Mouse (Mus musculus) adrenal gland, postnatal 4 days (tissue): ENCODE data around the gene Acad11. TPM values are rescaled to one million over a fixed set of nuclear protein-coding genes. Genes with fewer than 3 reads are reported as not detected.

ENCODE experiments used
- DNase-seq, 2 experiments: peaks; one replicate each; pipeline ENCODE4 v3.0.0; 2021 to 2022; ENCODE audit warnings: low spot score in 2 of 2, mixed read lengths in 2 of 2
- total RNA-seq, 2 experiments: library from RNA; stranded (reverse); gene quantifications; 2 replicates each; pipeline ENCODE4 v1.2.3; 2021

Gene Acad11
- total RNA-seq, 2 experiments from 2014 or later, result 33.8 to 42.7 TPM

DNA sequence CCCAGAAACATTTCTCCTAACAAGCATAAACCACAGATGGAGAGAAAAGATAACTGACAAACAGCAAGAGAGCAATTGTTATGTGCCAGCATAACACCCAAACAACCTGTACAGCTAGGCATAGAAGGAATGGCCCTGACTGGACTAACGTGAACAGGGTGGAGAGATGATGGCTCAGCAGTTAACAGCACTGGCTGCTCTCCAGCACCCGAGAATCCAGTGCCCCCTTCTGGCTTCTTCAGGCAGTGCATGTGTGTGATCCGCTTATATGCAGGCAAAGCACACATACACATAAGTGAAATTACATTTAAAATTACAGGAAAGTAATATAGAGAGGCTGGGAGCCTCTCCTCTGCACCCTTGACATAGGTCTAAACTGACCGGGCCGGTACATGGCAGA is 16.2 kb downstream of the Acad11 start:
- peak in 1 of 2 experiments; percentile 13 for DNase-seq

DNA sequence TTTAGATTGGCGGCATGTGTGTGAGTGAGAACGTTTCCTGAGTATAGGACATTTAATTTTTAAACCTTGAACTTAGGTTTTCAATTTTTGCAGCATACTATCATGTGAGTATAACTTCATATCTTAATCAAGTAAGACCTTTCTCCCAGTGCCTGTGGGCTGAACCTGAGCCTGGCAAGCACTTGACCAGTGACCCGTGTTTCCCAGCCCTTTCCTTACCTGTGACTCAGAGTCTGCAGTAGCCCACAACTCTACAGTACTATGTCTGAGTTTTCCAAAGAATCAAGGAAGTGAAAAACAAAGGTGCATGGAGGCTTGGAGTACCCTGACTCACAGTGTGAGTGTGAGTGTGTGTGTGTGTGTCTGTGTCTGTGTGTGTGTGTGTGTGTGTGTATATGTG is 16.9 kb downstream of the Acad11 start:
- no peak for DNase-seq

DNA sequence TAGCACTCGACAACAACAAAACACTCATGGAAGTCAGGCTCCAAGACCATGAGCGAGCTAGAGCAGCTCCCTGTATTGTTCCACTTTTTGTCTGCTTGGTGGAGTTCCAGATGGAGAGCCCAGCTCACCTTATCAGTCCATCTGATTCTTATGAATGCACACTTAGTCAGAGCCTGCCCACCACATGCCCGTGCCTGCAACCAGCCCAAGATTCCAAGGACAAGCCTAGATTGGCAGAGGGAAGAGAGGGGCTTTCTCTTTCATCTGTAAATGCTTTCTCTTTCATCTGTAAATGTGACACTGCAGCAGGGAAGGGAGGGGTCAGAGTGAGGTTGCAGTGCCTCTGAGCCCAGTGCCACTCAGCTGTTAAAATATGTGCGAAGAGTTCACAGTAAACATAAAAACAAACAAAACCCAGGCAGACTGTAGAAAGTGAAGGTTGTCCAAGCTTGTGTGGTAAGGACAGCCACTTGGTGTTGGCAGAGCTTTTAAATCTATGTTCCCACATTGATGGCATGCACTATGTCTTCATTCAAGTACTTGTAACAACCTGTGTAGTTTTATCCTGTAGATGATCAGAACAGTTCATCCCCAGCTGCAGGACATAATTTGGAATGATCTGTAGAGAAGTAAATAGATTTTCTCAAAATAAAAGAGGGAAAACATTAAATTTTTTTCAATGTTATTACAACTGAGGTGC is 22.7 kb downstream of the Acad11 start:
- DNase-seq, result no peak

DNA sequence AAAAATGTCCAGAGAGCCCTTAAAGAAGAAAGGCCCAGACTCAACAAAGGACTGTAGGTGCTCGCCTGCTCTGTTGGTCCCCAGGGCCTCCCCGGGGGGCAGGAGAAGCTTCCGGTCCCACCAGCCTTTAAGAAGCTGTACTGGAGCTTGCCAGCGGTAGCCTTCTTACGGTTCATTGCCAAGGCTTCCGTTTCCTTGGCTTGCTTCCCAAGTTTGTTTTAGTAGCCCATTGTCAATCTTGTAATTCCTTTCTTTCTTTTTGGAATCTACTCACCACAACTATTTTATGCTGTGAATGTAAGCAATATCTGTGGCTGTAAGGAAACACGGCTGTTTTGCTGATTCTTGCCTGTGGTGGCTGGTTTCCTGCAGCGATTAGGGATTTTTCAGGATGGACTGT is 25.4 kb downstream of the Acad11 start:
- no peak for DNase-seq

GRCm38 (mm10) chr9:104092945-104093344 is 29.8 kb downstream of the Acad11 start:
- DNase-seq, result no peak

DNA sequence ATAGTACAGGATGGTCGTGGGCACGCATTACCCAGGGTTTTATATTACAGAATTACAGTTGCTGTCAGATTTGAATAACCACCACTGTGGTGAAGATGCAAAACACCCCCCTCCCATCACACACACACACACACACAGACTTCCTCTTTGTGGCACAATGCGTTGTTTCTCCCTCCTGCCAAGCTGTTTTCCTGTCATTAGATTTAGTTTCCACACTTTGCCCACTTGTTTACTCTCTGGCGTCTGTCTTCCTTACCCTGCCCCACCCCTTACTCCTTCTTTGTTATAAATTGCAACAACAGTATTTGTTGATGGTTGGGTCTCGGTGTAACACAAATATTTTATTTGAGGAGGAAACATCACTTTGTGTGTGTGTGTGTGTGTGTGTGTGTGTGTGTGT is 35.1 kb downstream of the Acad11 start:
- no peak for DNase-seq

DNA sequence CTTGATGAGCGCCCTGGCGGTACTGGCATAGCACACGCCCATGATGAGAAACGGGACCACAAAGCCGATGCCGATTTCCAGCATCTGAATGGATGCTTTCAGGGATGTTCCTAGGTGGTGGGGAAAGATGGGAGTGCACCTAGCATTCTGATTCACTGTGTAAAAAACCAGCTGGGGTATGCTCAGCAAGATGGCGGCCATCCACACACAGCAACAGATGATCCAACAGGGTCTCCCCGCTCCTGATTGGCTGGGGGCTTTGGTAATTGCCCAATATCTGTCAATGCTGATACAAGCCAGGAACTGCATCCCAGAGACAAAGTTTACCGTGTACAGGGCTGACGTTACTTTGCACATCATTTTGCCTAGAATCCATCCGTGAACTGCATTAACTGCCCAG is 35.9 kb downstream of the Acad11 start:
- DNase-seq, result no peak

DNA sequence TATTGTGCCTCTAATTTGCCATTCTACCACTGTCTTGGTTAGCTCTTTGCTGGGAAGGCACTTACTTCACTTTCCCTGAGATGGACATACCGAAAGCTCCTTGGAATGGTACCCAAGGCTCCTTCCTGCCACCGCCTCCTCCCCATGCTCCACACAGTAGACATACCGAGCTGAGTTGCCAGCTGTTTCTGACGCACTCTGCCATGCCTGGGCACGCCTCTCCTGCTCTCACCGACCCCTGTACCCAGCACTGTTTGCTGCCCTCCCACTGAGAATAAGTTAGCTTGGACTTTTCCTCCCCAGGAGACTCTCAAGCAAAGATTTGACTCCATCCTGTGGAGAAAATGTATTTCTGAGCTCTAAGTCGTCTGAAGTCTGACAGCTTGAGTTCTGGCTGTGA is 37.6 kb downstream of the Acad11 start:
- DNase-seq, result no peak

- no peak for DNase-seq
Measured at GRCm38 (mm10) chr9:104101458-104101857, 38.3 kb downstream of the Acad11 start.

DNA sequence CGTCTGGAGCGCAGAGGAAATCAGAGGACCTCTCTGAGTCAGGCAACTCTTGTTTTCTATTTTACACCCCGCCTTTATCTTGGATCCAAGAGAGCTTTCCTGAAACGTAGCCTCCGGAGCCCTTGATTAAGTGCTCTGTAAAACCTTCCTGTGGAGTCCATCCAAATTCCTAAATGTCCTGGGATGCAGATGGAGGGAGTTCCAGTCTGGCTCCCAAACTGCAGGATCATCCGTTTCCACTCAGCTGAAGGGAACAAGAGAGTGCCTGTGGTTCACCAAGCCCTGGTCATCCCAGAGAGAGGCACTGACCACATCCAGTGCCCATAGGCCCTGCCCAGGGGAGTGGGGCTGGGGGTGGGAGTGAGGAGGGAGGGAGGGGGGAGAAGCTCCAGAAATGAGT is 39.1 kb downstream of the Acad11 start:
- DNase-seq, result no peak

GRCm38 (mm10) chr9:104102901-104103300 is 39.7 kb downstream of the Acad11 start:
- no peak for DNase-seq

GRCm38 (mm10) chr9:104104986-104105385 is 41.8 kb downstream of the Acad11 start:
- no peak for DNase-seq

- DNase-seq, result no peak
Measured at GRCm38 (mm10) chr9:104106930-104107329, 43.8 kb downstream of the Acad11 start.

DNA sequence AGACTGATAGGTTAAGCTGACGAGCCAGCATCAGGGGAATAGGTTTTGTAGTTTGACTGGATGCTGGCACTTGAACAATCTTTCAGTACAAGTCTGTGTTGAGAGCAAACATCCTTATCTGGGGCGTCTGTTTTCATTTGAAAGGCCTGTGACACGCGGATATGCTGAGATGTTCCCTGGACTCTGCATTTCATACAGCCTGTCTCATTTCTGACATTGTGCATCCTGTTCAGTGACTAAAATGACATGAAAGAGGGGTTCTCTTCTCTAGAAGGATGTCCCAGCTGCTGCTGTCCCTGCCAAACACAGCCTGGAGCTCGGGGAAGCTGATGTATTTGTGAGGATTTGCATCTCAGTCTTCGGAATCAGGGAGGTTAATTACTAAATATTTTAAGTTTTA is 44.3 kb downstream of the Acad11 start:
- no peak for DNase-seq

DNA sequence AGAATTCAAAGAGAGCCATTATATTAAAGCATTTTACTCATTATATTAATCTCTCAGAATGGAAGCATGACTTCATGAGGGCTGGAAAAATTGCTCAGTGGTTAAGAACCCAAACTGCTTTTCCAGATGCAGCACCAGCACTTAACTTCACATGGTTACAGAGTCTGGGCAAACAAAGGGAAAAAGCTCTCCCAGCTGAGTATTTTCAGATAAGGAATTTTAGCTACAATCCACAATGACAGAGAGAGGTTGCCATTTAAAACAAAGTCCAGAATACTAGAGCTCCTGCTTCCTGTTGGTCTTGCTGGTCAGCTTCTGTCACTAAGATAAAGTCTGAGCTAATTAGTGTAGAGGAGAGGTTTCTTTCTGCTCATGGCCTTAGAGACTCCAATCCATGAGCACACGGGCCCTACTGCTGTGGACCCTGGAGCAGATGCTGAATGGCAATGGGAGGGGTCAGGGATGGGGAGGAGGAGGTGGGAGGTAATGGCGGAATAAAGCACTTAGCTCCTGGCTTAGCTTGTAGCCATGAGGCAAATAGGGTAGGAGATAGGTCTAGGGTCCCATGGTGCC is 45.5 kb downstream of the Acad11 start:
- DNase-seq, result no peak

DNA sequence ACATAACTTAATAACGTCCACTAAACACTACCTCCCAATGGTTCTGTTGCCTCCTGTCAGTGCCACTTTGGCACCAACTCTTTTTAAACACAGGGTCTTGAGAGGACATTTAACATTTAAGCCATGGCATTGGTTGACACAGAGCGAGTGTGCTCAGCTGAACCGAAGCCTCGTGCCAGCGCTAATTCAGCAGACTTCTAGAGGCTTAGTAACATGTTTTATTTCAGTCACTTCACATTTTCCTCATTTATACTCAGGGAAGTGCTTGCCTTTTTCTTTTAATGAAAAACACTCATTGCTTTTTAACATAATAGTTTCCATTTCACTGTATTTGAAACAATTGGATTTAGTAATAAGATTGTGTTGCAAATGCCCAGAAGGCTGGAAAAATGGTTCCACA is 46.0 kb downstream of the Acad11 start:
- no peak for DNase-seq

DNA sequence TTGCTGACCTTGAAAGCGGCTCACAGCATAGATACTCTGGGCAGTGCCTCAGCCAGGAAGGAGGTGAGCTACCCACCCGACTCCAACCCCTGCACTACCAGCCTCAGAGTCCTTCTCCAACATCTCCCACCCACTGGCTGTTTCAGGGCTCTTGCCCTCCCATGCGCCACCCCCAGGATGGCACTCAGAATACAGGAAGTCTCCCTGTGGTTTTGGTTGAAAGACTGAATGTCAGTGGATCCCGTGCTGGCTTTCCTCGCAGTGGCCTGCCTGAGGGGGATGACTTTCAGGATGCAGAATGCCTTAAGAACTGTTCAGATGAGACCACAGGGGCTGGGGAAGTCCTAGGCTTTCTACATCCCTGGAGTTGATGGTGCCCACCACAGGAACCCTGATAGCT is 59.9 kb downstream of the Acad11 start:
- DNase-seq, result no peak

DNA sequence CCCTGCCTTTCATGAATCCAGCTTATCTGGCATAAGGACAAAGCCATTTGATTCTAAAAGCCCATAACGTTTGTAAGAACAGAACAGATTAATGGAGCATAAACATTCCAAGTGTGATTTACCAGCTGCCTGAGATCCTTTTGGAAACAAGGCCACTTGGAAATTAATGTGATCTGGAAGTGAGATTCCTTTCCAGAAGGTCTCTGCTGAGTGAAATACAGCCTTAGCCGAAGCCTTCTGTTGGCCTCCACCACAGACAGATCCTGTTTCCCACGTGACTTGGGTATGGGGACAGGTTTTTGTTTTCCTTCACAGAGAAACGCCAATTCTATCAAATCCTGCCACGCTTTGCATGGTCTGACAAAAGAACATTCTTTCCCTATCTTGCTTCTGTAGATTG is 60.4 kb downstream of the Acad11 start:
- DNase-seq, result no peak

GRCm38 (mm10) chr9:104126833-104127232 is 63.7 kb downstream of the Acad11 start, which contains the start of gene Ackr4:
Gene Ackr4 (minus strand): TSS chr9:104126933.
- no peak for DNase-seq

- no peak for DNase-seq
Measured at GRCm38 (mm10) chr9:104128110-104128509, 64.9 kb downstream of the Acad11 start.

DNA sequence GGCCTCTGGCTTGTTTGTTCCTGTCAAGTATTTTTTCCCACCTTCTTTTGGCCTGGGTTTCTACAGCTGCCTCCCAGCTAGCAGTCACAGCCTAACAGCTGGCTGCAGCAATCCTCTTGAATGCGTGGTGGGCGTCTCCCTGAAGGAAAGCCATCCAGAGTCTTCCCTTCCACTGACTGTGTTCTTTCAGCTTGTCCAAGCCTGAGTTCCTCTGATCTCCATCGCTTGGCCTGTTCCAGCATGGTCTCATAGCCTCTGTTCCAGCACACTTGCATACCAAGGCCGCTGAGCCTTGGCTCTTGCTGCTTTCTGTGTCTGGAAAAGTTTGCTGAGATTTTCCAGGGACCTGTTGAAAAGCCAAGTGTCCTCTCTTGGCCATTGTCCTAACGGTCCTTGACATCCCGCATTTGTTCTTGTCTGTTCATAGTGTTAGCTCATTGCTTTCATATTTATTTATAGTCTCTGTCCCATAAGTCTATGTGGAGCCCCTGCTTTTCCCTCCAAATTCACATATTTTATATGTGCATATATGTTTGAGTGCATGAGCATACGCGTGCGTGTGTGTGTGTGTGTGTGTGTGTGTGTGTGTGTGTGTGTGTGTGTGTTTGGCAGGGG is 67.1 kb downstream of the Acad11 start:
- no peak for DNase-seq

GRCm38 (mm10) chr9:104140351-104140750 is 77.2 kb downstream of the Acad11 start:
- no peak for DNase-seq

DNA sequence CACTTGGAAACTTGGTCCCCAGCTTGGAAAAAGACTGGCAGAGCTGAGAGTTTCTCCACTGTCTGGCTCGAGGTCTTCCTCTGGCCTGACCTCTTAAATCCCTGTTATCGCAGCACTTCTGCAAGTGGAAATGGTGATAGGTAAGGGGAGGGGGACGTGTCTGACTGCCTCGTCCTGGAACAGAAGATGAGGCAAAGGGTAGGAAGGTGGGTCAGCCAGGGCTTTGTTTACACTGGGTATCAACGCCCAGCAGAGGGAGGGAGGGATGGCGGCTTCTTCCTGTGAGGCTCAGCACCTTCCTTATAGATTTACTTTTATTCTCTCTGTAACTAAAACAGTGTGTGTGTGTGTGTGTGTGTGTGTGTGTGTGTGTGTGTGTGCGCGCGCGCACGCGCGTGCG is 79.6 kb downstream of the Acad11 start:
- DNase-seq, result no peak
